Mouse (Mus musculus): ENCODE data around the gene Ppif. TPM values are rescaled to one million over a fixed set of nuclear protein-coding genes. Genes with fewer than 3 reads are reported as not detected.
A peak's percentile ranks its signal among the peaks of the same experiment; 100 is the strongest.

Gene Ppif
- polyA plus RNA-seq, 1 experiment = not detected

DNA sequence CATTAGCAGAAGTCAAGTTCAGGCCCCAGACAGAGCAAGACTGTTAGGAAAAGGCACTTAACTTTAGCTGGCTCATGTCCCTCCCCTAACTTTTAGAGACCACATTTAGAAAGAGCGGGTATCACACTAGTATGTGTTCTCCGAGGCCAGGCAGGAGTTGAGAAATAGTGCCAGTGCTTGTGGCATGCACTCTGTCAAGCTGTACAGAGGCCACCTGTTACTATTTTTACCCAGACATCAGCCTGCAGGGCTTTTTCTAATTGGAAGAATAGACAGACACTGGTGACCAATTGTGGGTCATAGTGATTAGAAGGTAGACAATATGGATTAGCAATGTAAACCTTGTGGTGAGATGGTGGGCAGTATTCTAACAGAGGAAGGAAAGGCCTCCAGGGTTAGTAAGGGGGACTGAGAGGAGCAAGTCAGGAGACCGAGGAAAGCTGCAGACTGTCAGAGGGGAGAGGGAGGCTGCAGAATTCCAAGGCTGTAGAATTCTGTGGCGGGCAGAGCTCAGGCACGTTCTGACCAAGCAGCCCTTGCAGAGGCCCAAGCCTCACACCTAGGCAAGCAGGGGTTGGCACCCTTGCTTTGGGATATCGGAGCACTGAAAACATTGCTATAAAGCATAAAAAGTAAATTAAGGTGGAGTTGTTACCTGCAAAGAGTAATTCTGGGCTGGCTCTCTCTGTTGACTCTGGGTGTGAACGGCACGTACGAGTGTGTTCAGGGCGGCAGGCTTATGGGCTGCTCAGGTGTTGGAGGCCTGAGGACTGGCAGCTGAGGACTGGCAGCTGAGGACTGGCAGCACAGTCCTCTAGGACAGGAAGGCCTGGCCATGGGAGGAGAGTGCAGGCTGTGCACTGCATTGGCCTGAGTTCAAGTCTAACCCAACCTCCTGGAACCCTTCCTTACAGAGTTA, 6.7 kb upstream of the Ppif start:
- WGBS = 88% methylated on average over 10 of the region's 10 CpGs
- no peaks in the 10 kb centered on the region for H3K4me1 ChIP-seq (ENCODE audit: control insufficient read depth, insufficient read depth, low read length)
- H3K4me3 ChIP-seq (ENCODE audit: insufficient read depth, low read depth, low read length) = no peak overlapping the region
- no peak overlapping the region for H3K27ac ChIP-seq (ENCODE audit: insufficient read depth, low read depth, low read length)
- TF ChIP-seq CTCF (IDR thresholded peaks at IDR 0.05; ENCODE audit: insufficient read depth, low read depth, low read length) (no peak), POLR2A (IDR thresholded peaks at IDR 0.05; ENCODE audit: insufficient read depth, low read depth, low read length) (no peak)

DNA sequence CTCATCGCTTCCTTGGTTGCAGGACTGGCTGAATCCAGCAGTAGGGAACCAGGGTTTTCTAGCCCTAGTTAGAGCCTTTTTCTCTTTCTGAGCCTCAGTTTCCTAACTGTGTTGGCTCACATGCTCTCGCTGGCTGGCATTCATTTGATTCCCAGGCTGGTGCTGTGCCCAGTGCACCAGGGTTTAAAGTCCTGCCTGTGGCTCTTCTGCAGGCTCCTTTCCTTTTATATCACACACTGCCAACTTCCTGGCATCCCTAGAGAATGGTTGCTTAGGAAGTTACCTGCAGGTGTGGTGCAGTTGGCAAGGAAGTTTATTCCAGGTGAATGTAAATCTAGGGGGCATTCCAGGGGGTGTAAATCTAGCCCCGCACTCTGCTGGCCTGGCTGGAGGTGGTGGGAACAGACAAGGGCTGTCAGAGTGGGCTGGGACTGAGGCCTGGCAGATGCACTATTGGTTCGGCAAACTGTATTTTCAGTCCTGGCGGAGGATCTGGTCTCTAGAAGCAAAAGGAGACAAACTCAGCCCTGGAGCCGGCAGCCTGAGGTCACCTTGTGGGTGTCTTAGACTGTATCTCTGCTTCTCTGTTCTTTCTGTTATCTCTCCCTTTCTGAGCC, 575 bp upstream of the Ppif start:
- peak overlapping the region; percentile 11; the same call in 1 of the 2 replicates for H3K27ac ChIP-seq (ENCODE audit: insufficient read depth, low read depth, low read length)

DNA sequence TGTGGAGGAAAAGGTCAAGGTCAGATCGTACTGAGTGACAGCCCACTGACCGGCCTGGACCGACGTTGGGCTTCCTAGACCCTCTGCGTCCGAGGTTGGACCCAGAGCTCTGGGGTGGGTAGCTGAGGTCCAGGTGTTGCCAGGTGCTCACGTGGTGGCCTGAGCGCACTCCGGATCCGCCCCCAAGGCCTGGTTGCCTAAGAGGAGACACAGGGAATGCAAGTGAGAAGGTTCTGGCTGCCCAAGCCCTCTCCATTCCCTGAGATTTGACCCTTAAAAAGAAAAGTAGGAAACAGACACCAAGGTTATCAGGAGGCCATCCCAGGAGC, 579 bp downstream of the Ppif start:
- TF ChIP-seq POLR2A (IDR thresholded peaks at IDR 0.05; ENCODE audit: insufficient read depth, low read depth, low read length) = no peak
- TF ChIP-seq CTCF (IDR thresholded peaks at IDR 0.05; ENCODE audit: insufficient read depth, low read depth, low read length) = no peak
- peak overlapping the region; percentile 27; the same call in 1 of the 2 replicates for H3K27ac ChIP-seq (ENCODE audit: insufficient read depth, low read depth, low read length)
- H3K4me3 ChIP-seq (ENCODE audit: insufficient read depth, low read depth, low read length) = peak overlapping the region; percentile 76
- peaks cover 13% of the 10 kb centered on the region for H3K4me1 ChIP-seq (ENCODE audit: control insufficient read depth, insufficient read depth, low read length)
- 2% methylated on average over 10 of the region's 10 CpGs for WGBS

More for the DNA sequence above, 575 bp upstream of the Ppif start:
- TF ChIP-seq POLR2A (IDR thresholded peaks at IDR 0.05; ENCODE audit: insufficient read depth, low read depth, low read length) (no peak), CTCF (IDR thresholded peaks at IDR 0.05; ENCODE audit: insufficient read depth, low read depth, low read length) (no peak)
- H3K4me3 ChIP-seq (ENCODE audit: insufficient read depth, low read depth, low read length) = peak overlapping the region; percentile 76; the same call in 1 of the 2 replicates
- H3K4me1 ChIP-seq (ENCODE audit: control insufficient read depth, insufficient read depth, low read length) = peaks cover 13% of the 10 kb centered on the region
- WGBS = 46% methylated on average over 6 of the region's 6 CpGs

DNA sequence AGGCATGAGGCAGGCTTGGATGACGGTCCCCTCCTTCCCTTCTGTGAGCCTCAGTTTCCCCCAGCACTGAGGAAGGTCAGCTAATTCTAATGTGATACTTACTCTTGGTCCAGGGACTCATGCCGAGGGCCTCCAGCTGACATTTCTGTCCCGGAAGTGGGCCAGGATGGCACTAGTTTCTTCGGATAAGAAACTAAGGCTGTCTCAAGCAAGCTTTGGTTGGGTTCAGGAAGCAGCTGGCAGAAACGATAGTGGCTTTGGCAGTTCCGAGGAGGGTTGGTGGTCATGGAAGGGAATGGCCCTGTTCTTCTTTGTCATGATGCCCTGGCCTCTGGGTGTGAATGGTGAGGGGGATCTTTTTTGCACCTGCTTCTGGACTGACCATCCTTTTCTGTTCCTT, 1.1 kb downstream of the Ppif start:
- Histone ChIP-seq H3K4me1 (ENCODE audit: control insufficient read depth, insufficient read depth, low read length) (peaks cover 13% of the 10 kb centered on the region), H3K27ac (ENCODE audit: insufficient read depth, low read depth, low read length) (no peak overlapping the region), H3K4me3 (ENCODE audit: insufficient read depth, low read depth, low read length) (peak overlapping the region; percentile 76)
- WGBS = 40% methylated on average over 6 of the region's 6 CpGs
- TF ChIP-seq POLR2A (IDR thresholded peaks at IDR 0.05; ENCODE audit: insufficient read depth, low read depth, low read length) (no peak), CTCF (IDR thresholded peaks at IDR 0.05; ENCODE audit: insufficient read depth, low read depth, low read length) (no peak)

DNA sequence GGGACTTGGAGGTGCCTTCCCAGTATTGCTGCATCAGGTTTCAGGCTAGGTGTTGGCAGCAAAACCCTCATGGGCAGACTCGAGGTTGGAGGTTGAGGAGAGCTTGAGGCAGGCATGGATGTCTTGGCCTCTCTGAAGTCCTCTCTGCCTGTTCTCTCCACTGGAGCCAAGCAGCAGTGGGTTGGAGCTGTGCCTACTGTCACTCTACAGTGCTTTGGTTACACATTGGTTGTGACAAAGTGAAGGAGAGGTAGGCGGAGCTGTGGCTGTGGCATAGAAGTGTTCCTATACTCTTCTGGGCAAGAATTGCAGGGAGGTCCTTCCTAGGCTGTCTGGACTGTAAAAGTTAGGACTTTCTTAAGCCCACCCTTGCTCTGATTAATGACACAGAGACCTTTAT, 2.4 kb downstream of the Ppif start:
- no peak overlapping the region for H3K27ac ChIP-seq (ENCODE audit: insufficient read depth, low read depth, low read length)
- no peak for TF ChIP-seq CTCF (IDR thresholded peaks at IDR 0.05; ENCODE audit: insufficient read depth, low read depth, low read length)
- no peak for TF ChIP-seq POLR2A (IDR thresholded peaks at IDR 0.05; ENCODE audit: insufficient read depth, low read depth, low read length)
- no peak overlapping the region for H3K4me3 ChIP-seq (ENCODE audit: insufficient read depth, low read depth, low read length)
- peaks cover 13% of the 10 kb centered on the region for H3K4me1 ChIP-seq (ENCODE audit: control insufficient read depth, insufficient read depth, low read length)
- WGBS = 62% methylated on average over 2 of the region's 2 CpGs

DNA sequence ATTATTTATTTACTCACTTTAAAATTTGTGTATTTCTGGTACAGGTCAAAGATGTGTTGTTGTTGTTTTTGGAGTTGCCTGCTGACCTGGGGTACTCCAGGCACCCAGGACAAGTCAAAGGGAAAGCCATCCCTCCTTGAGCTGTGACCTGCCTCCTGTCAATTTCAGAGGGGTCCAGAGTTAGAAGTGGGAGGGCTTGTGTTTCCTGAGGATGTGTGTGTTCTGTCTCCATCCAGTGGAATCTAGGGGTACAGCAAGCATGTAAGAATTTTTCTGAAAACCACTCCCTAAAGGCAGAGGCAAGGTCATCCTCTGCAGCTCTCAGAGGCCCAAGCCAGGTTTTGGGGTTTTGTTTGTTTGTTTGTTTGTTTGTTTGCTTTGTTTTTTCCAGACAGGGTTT, 8.0 kb downstream of the Ppif start:
- TF ChIP-seq CTCF (IDR thresholded peaks at IDR 0.05; ENCODE audit: insufficient read depth, low read depth, low read length) (peak; percentile 42), POLR2A (IDR thresholded peaks at IDR 0.05; ENCODE audit: insufficient read depth, low read depth, low read length) (no peak)
- Histone ChIP-seq H3K4me1 (ENCODE audit: control insufficient read depth, insufficient read depth, low read length) (0 out of 2 replicates have a peak, but pooled peaks cover 2% of the 10 kb centered on the region), H3K27ac (ENCODE audit: insufficient read depth, low read depth, low read length) (no peak overlapping the region), H3K4me3 (ENCODE audit: insufficient read depth, low read depth, low read length) (no peak overlapping the region)

DNA sequence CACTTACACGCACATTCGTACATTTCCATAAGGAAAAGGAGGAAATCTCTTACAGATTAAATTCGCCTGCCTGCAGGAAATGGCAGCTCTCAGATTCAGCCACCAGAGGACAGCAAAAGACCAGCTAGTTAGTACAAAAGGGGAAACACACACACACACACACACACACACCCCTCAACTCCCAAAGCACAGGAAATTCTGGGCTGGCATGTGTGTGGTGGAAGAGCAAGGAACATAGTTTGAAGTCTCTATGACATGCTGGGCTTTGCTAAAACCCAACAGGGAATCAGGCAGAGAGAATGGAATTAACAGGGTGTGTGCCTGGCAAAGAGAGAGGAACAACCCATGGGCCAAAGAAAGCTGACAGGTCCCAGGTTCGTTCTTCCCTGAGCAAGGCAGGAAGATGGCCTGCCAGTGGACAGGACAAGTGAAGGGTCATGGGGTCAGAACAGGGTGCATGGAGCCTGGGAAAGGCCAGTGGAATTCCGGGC, 13.8 kb downstream of the Ppif start:
- no peak overlapping the region for H3K27ac ChIP-seq (ENCODE audit: insufficient read depth, low read depth, low read length)
- TF ChIP-seq CTCF (IDR thresholded peaks at IDR 0.05; ENCODE audit: insufficient read depth, low read depth, low read length) = no peak
- H3K4me1 ChIP-seq (ENCODE audit: control insufficient read depth, insufficient read depth, low read length) = peaks cover 4% of the 10 kb centered on the region; the same call in 1 of the 2 replicates
- WGBS = 76% methylated on average over 5 of the region's 5 CpGs
- no peak overlapping the region for H3K4me3 ChIP-seq (ENCODE audit: insufficient read depth, low read depth, low read length)

DNA sequence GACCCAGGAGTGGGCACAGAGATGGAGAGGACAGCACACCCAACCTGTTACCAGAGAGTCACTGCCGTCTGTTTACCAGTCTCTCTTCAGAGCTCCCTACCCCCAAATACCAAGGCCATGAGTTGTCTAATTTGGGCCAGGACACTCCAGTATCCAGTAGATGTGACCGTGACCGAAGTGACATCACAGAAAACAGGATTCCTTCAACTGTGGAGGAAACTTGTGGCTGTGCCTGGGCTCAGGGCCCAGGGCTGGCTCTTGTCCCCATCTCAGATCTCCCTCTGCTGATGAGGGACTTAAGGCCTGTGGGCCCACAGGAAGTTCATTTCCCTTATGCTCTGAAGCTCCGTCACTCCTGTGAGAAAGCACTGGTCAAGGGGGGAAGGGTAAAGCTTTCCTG, 14.5 kb downstream of the Ppif start:
- no peak for TF ChIP-seq CTCF (IDR thresholded peaks at IDR 0.05; ENCODE audit: insufficient read depth, low read depth, low read length)
- TF ChIP-seq POLR2A (IDR thresholded peaks at IDR 0.05; ENCODE audit: insufficient read depth, low read depth, low read length) = no peak
- Histone ChIP-seq H3K4me1 (ENCODE audit: control insufficient read depth, insufficient read depth, low read length) (peaks cover 4% of the 10 kb centered on the region; the same call in 1 of the 2 replicates), H3K4me3 (ENCODE audit: insufficient read depth, low read depth, low read length) (no peak overlapping the region), H3K27ac (ENCODE audit: insufficient read depth, low read depth, low read length) (no peak overlapping the region)
- 60% methylated on average over 4 of the region's 4 CpGs for WGBS

DNA sequence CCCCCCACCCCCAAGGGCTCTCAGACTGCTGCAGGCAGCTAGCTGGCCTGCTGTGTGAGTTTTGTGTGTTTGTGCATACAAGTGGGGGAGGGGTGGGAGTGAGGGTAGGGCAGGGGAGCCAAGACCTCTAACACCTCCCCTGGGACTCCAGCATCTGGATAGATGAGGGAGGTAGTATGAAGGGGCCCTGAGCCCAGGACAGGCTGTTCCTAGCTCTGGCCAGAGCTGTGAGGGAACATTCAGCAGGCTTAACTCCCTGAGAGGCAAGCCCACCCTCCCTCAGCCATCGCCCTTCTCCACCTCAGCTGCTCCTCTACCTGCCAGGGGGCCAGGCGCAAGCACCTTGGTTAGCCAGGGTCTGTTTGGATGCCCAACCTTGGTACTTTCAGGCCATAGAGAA, 15.0 kb downstream of the Ppif start:
- no peak overlapping the region for H3K4me3 ChIP-seq (ENCODE audit: insufficient read depth, low read depth, low read length)
- H3K4me1 ChIP-seq (ENCODE audit: control insufficient read depth, insufficient read depth, low read length) = peaks cover 4% of the 10 kb centered on the region; the same call in 1 of the 2 replicates
- TF ChIP-seq CTCF (IDR thresholded peaks at IDR 0.05; ENCODE audit: insufficient read depth, low read depth, low read length) = no peak
- no peak for TF ChIP-seq POLR2A (IDR thresholded peaks at IDR 0.05; ENCODE audit: insufficient read depth, low read depth, low read length)
- WGBS = 94% methylated on average over 2 of the region's 2 CpGs
- H3K27ac ChIP-seq (ENCODE audit: insufficient read depth, low read depth, low read length) = no peak overlapping the region
